In genomic region chr7:28353267-28353666, GRCm38 (mm10) we compare ENCODE assay signal across 16 mouse cellular contexts. TPM values are rescaled to one million over a fixed set of nuclear protein-coding genes. Genes with fewer than 3 reads are reported as not detected.
DNase-seq lines count a peak whose midpoint lies in the region; ATAC-seq and TF ChIP-seq lines count a peak whose summit lies in the region.
"Had no signal": no experiment of that assay in that cellular context is flagged by ENCODE, and none has a peak within 500 bp of the region (broad histone marks: within the 10 kb centered on the region; RNA-seq: fewer than 3 reads in every experiment).

No protein-coding gene starts in this region.

- H3K9ac ChIP-seq in intestine, postnatal 0 days (ENCODE audit: low read depth, low read length): no peak overlapping the region
- H3K9ac ChIP-seq in intestine, embryonic 15.5 days: no peak overlapping the region
- no peak overlapping the region for H3K9ac ChIP-seq in midbrain, postnatal 0 days (replicated peaks; ENCODE audit: low read length, poor library complexity, severe bottlenecking)
- H3K9ac ChIP-seq in midbrain, embryonic 15.5 days: no peak overlapping the region
- H3K9ac ChIP-seq: lung, embryonic 15.5 days; neural tube, embryonic 13.5 days had no signal

- no peaks in the 10 kb centered on the region for H3K9me3 ChIP-seq in intestine, postnatal 0 days (ENCODE audit: control insufficient read depth)
- H3K9me3 ChIP-seq in intestine, embryonic 15.5 days: no peaks in the 10 kb centered on the region
- no peaks in the 10 kb centered on the region for H3K9me3 ChIP-seq in midbrain, postnatal 0 days (ENCODE audit: low read length)
- no peaks in the 10 kb centered on the region for H3K9me3 ChIP-seq in midbrain, embryonic 15.5 days
- H3K9me3 ChIP-seq: lung, embryonic 15.5 days; neural tube, embryonic 13.5 days had no signal

- 83% methylated on average over 2 of the region's 2 CpGs for WGBS in intestine, postnatal 0 days
- WGBS in intestine, embryonic 15.5 days: 97% methylated on average over 2 of the region's 2 CpGs
- WGBS in midbrain, postnatal 0 days: 98% methylated on average over 2 of the region's 2 CpGs
- 100% methylated on average over 2 of the region's 2 CpGs for WGBS in midbrain, embryonic 15.5 days

- TF ChIP-seq CTCF in intestine, postnatal 0 days (IDR thresholded peaks at IDR 0.05; ENCODE audit: low read depth): peak; percentile 51
- peak; percentile 27 for TF ChIP-seq CTCF in midbrain, postnatal 0 days (IDR thresholded peaks at IDR 0.05)

- no peak overlapping the region for H3K4me2 ChIP-seq in intestine, postnatal 0 days (replicated peaks; ENCODE audit: low read depth)
- H3K4me2 ChIP-seq in intestine, embryonic 15.5 days (replicated peaks): no peak overlapping the region
- H3K4me2 ChIP-seq in midbrain, postnatal 0 days (ENCODE audit: low read depth, low read length, poor library complexity, severe bottlenecking): no peak overlapping the region
- H3K4me2 ChIP-seq in midbrain, embryonic 15.5 days: no peak overlapping the region
- H3K4me2 ChIP-seq: lung, embryonic 15.5 days; neural tube, embryonic 13.5 days had no signal

- peaks cover 26% of the 10 kb centered on the region for H3K36me3 ChIP-seq in intestine, postnatal 0 days (ENCODE audit: control insufficient read depth, insufficient read depth)
- peaks cover 21% of the 10 kb centered on the region for H3K36me3 ChIP-seq in intestine, embryonic 15.5 days
- peaks cover 13% of the 10 kb centered on the region; the same call in 1 of the 2 replicates for H3K36me3 ChIP-seq in midbrain, postnatal 0 days (ENCODE audit: insufficient read depth, low read length)
- H3K36me3 ChIP-seq in midbrain, embryonic 15.5 days (replicated peaks): peaks cover 22% of the 10 kb centered on the region
- peaks cover 15% of the 10 kb centered on the region for H3K36me3 ChIP-seq in splenic B cell, adult 2 months (ENCODE audit: control insufficient read depth, insufficient read depth, low read length, poor library complexity, severe bottlenecking)

- no peak for ATAC-seq in intestine, postnatal 0 days
- no peak for ATAC-seq in intestine, embryonic 15.5 days
- ATAC-seq in midbrain, postnatal 0 days (ENCODE audit: low FRiP score): no peak
- no peak for ATAC-seq in midbrain, embryonic 15.5 days (replicated peaks)
- ATAC-seq: activated CD4-positive, CD25-positive, alpha-beta regulatory T cell, adult 4 months; intestine, embryonic 16.5 days had no signal

- no peak overlapping the region for H3K27ac ChIP-seq in intestine, postnatal 0 days (ENCODE audit: low read depth, low read length)
- H3K27ac ChIP-seq in intestine, embryonic 15.5 days: no peak overlapping the region
- H3K27ac ChIP-seq in midbrain, postnatal 0 days (ENCODE audit: low read depth, low read length): no peak overlapping the region
- H3K27ac ChIP-seq in midbrain, embryonic 15.5 days: no peak overlapping the region
- H3K27ac ChIP-seq: lung, embryonic 15.5 days; neural tube, embryonic 13.5 days had no signal

- DNase-seq in midbrain, postnatal 0 days (ENCODE audit: low spot score): no peak
- peak; percentile 26 for DNase-seq in T-cell, adult 2 months (ENCODE audit: low spot score)
- DNase-seq in splenic B cell, adult 2 months (ENCODE audit: low read depth, low spot score): peak; percentile 23
- DNase-seq in right cerebral cortex, adult 18-20 months: no peak
- DNase-seq: cerebellum, adult 18-20 months; heart, postnatal 14 days; layer of hippocampus, adult 9-11 months; midbrain, embryonic 14.5 days; retina, postnatal 1 day had no signal

- H3K4me3 ChIP-seq in intestine, postnatal 0 days (ENCODE audit: low read depth, low read length): no peak overlapping the region
- H3K4me3 ChIP-seq in intestine, embryonic 15.5 days (replicated peaks): no peak overlapping the region
- no peak overlapping the region for H3K4me3 ChIP-seq in midbrain, postnatal 0 days (ENCODE audit: low read depth, low read length)
- no peak overlapping the region for H3K4me3 ChIP-seq in midbrain, embryonic 15.5 days
- H3K4me3 ChIP-seq: lung, embryonic 15.5 days; neural tube, embryonic 13.5 days had no signal

- no peaks in the 10 kb centered on the region for H3K27me3 ChIP-seq in intestine, postnatal 0 days (replicated peaks; ENCODE audit: control insufficient read depth, insufficient read depth, low read length)
- H3K27me3 ChIP-seq in intestine, embryonic 15.5 days (replicated peaks): no peaks in the 10 kb centered on the region
- no peaks in the 10 kb centered on the region for H3K27me3 ChIP-seq in midbrain, postnatal 0 days (ENCODE audit: insufficient read depth, low read length)
- no peaks in the 10 kb centered on the region for H3K27me3 ChIP-seq in midbrain, embryonic 15.5 days (replicated peaks)
- H3K27me3 ChIP-seq in splenic B cell, adult 2 months (ENCODE audit: control insufficient read depth, insufficient read depth, low read length, poor library complexity, severe bottlenecking): no peaks in the 10 kb centered on the region
- H3K27me3 ChIP-seq: lung, embryonic 15.5 days; neural tube, embryonic 13.5 days had no signal

- H3K4me1 ChIP-seq in intestine, postnatal 0 days (replicated peaks; ENCODE audit: control insufficient read depth, insufficient read depth, low read length): peaks cover 7% of the 10 kb centered on the region; the same call in 1 of the 2 replicates
- H3K4me1 ChIP-seq in intestine, embryonic 15.5 days (replicated peaks): peaks cover 28% of the 10 kb centered on the region
- peaks cover 9% of the 10 kb centered on the region; the same call in 1 of the 2 replicates for H3K4me1 ChIP-seq in midbrain, postnatal 0 days (ENCODE audit: insufficient read depth, low read length)
- peaks cover 24% of the 10 kb centered on the region for H3K4me1 ChIP-seq in midbrain, embryonic 15.5 days

RNA-seq across cellular contexts. Expression of gene Rps16, which starts 2.8 kb away (rescaled TPM):
- polyA plus RNA-seq in intestine, postnatal 0 days (2015; fragmentation: Nextera tagmentation; extraction: Ambion mirVana): 695 and 702 TPM in 2 replicates
- polyA plus RNA-seq in intestine, embryonic 15.5 days (2015; fragmentation: Nextera tagmentation; extraction: Ambion mirVana): 1,085 and 1,147 TPM in 2 replicates
- 158 and 163 TPM in 2 replicates for total RNA-seq in midbrain, postnatal 0 days (2014; rRNA removed)
- 536 and 539 TPM in 2 replicates for polyA plus RNA-seq in midbrain, postnatal 0 days (2015; fragmentation: Nextera tagmentation; extraction: Ambion mirVana)
- polyA plus RNA-seq in midbrain, embryonic 15.5 days (2015; fragmentation: Nextera tagmentation; extraction: Ambion mirVana): 430 and 438 TPM in 2 replicates

RNA-seq across cellular contexts. Expression of gene Supt5, which starts 14.7 kb away (rescaled TPM):
- polyA plus RNA-seq in intestine, postnatal 0 days (2015; fragmentation: Nextera tagmentation; extraction: Ambion mirVana): 32.5 and 34.6 TPM in 2 replicates
- polyA plus RNA-seq in intestine, embryonic 15.5 days (2015; fragmentation: Nextera tagmentation; extraction: Ambion mirVana): 67.9 and 75.6 TPM in 2 replicates
- total RNA-seq in midbrain, postnatal 0 days (2014; rRNA removed): 99.5 and 104 TPM in 2 replicates
- polyA plus RNA-seq in midbrain, postnatal 0 days (2015; fragmentation: Nextera tagmentation; extraction: Ambion mirVana): 84.8 and 86.1 TPM in 2 replicates
- polyA plus RNA-seq in midbrain, embryonic 15.5 days (2015; fragmentation: Nextera tagmentation; extraction: Ambion mirVana): 111 and 112 TPM in 2 replicates

RNA-seq across cellular contexts. Expression of gene Plekhg2, which starts 19.1 kb away (rescaled TPM):
- 10.6 and 11.9 TPM in 2 replicates for polyA plus RNA-seq in intestine, postnatal 0 days (2015; fragmentation: Nextera tagmentation; extraction: Ambion mirVana)
- polyA plus RNA-seq in intestine, embryonic 15.5 days (2015; fragmentation: Nextera tagmentation; extraction: Ambion mirVana): 40.2 and 41.7 TPM in 2 replicates
- 15.3 and 19.4 TPM in 2 replicates for total RNA-seq in midbrain, postnatal 0 days (2014; rRNA removed)
- 7.9 and 8.0 TPM in 2 replicates for polyA plus RNA-seq in midbrain, postnatal 0 days (2015; fragmentation: Nextera tagmentation; extraction: Ambion mirVana)
- polyA plus RNA-seq in midbrain, embryonic 15.5 days (2015; fragmentation: Nextera tagmentation; extraction: Ambion mirVana): 28.8 and 32.5 TPM in 2 replicates

RNA-seq across cellular contexts. Expression of gene Zfp36, which starts 26.8 kb away (rescaled TPM):
- 57.3 and 61.5 TPM in 2 replicates for polyA plus RNA-seq in intestine, postnatal 0 days (2015; fragmentation: Nextera tagmentation; extraction: Ambion mirVana)
- 27.2 and 28.1 TPM in 2 replicates for polyA plus RNA-seq in intestine, embryonic 15.5 days (2015; fragmentation: Nextera tagmentation; extraction: Ambion mirVana)
- 3.0 and 4.1 TPM in 2 replicates for total RNA-seq in midbrain, postnatal 0 days (2014; rRNA removed)
- 2.9 and 3.4 TPM in 2 replicates for polyA plus RNA-seq in midbrain, postnatal 0 days (2015; fragmentation: Nextera tagmentation; extraction: Ambion mirVana)
- 3.2 and 3.3 TPM in 2 replicates for polyA plus RNA-seq in midbrain, embryonic 15.5 days (2015; fragmentation: Nextera tagmentation; extraction: Ambion mirVana)

RNA-seq across cellular contexts. Expression of gene Med29, which starts 39.2 kb away (rescaled TPM):
- 42.7 and 44.2 TPM in 2 replicates for polyA plus RNA-seq in intestine, postnatal 0 days (2015; fragmentation: Nextera tagmentation; extraction: Ambion mirVana)
- polyA plus RNA-seq in intestine, embryonic 15.5 days (2015; fragmentation: Nextera tagmentation; extraction: Ambion mirVana): 48.3 and 50.0 TPM in 2 replicates
- 30.7 and 37.9 TPM in 2 replicates for total RNA-seq in midbrain, postnatal 0 days (2014; rRNA removed)
- 41.6 and 43.2 TPM in 2 replicates for polyA plus RNA-seq in midbrain, postnatal 0 days (2015; fragmentation: Nextera tagmentation; extraction: Ambion mirVana)
- 46.6 and 47.0 TPM in 2 replicates for polyA plus RNA-seq in midbrain, embryonic 15.5 days (2015; fragmentation: Nextera tagmentation; extraction: Ambion mirVana)

Comparison
In these comparisons a context has a peak if more than half of its experiments do, and no peak if none do; other contexts are left out.
1. DNase-seq: peak in T-cell, adult 2 months (single experiment) and splenic B cell, adult 2 months (single experiment); none in midbrain, postnatal 0 days (single experiment) and right cerebral cortex, adult 18-20 months (single experiment).